Mouse (Mus musculus) gastrocnemius, postnatal 10 days (tissue): ENCODE data around the gene Klhdc4. TPM values are rescaled to one million over a fixed set of nuclear protein-coding genes. Genes with fewer than 3 reads are reported as not detected.

Source experiments
- DNase-seq: peaks from one replicate; pipeline ENCODE4 v3.0.0; 2021; ENCODE audit warnings: mixed read lengths
- total RNA-seq, 2 experiments: library from RNA; stranded (reverse); gene quantifications; 2 replicates each; pipeline ENCODE4 v1.2.3; 2021

Gene Klhdc4
- total RNA-seq, 2 experiments from 2014 or later, result 10.7 to 13.3 TPM

- no peak for DNase-seq
Measured at GRCm38 (mm10) chr8:121809524-121810155, 19.7 kb downstream of the Klhdc4 start.

DNA sequence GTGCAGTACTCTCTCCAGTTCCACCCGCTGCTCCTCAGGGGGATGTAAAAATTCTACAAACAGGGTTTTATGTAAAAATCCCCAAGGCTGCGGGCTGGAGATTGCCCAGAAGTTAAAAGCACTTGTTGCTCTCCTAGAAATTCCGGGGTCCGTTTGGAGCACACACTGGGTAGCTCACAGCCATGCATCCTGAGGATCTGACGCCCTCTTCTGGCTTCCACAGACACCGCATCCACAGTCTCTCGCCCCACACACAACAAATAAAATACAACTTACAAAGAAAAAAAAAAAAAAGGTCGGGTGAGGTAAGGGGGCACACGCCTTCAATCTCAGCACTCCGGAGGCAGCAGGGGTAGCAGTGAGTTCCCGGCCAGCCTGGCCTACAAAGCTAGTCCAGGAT lies 21.3 kb downstream of the Klhdc4 start:
- no peak for DNase-seq

DNA sequence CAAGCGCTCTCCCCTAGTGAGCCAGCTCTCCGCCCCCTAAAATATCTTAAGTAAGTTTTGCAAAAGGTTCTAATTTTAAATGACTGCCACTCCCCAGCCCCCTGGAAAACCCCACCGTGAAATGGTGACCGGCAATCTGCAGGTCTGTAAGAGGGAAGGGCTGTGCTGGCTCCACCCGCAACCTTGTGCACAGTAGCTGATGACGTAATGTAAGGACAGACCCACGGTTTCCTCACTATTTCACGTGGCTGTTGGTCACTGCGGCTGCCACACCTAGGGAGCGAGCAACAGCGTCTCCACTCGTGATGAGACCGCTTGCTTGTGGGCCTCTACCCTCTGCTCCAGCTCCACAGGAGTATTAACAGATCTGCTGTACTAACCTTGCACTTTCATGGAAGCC lies 23.2 kb downstream of the Klhdc4 start:
- no peak for DNase-seq

DNA sequence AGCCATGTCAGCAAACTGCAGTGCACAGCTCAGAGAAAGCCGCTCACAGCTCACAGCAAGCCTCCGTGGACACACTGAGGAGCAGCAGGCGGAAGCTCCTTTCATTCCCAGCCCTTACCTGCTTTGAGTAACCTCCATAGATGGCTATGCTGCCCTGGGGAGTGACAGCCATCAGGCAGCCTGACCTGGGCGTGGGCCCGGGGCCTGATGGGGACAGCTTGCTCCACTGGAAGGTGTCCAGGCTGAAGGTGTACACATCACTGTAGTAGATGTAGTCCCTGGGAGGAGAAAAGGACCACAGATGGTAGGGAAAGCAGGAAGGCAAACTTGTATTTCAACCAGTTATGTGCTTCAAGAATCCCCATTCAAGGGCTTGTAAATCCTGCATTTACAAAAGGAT lies 24.5 kb downstream of the Klhdc4 start:
- DNase-seq, result no peak

DNA sequence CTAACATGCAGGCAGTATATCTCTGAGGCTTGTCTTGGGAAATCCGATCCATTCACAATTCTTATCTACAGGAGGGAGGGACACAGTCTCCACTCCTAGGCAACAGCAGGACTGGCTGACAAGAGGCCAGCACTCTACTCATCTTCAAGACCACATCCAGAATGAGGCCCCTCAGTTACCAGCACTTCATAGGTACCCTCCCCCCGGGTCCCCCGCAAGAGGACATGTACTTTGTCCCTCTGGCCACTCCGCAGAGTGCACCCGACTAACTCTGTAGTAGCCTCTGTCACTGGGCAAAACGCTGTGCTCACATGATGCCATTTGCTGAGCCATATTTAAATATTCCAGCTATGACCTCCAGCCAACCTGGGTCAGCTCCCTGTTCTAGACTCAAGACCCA lies 31.0 kb downstream of the Klhdc4 start:
- no peak for DNase-seq

GRCm38 (mm10) chr8:121796406-121796805 lies 33.0 kb downstream of the Klhdc4 start:
- DNase-seq, result no peak

- no peak for DNase-seq
Measured at GRCm38 (mm10) chr8:121795461-121795860, 33.9 kb downstream of the Klhdc4 start.

DNA sequence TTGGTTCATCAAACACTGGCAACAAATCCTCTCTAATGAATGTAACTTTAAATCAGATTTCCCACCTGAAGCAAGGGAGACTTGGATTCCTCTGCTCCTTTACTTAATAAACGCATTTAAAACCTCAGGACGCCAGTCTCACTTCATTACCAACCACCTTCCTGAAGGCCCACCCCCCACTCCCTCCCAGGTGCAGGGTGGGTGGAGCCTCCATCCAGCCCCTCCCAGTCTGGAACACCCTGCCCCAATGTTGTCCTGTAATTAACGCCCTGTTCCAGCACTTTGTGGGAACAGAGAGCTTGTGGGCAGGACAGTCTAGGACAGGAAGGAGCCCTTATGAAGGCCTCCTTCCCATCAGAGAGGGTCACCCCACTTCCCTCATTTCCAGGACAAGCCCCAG lies 35.2 kb downstream of the Klhdc4 start:
- DNase-seq, result no peak

DNA sequence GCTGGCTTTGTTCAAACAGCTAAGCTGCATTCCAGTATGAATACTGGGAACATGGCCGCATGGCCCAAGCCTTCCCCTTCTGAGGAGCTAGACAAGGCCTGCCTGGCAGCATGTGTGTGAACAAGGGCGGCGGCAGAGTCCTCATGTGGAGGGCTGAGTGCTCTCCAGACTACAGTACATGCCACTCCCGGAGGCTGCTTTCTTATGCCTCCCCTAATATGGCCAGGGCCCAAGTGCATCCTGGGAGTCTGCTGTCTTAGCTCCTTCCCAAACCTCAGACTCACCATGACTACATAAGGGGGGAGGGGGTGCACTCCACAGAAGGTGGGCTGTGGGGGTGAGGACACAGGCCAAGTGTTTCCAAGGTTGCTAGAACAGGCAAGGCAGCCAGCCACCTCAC lies 36.7 kb downstream of the Klhdc4 start:
- no peak for DNase-seq

DNA sequence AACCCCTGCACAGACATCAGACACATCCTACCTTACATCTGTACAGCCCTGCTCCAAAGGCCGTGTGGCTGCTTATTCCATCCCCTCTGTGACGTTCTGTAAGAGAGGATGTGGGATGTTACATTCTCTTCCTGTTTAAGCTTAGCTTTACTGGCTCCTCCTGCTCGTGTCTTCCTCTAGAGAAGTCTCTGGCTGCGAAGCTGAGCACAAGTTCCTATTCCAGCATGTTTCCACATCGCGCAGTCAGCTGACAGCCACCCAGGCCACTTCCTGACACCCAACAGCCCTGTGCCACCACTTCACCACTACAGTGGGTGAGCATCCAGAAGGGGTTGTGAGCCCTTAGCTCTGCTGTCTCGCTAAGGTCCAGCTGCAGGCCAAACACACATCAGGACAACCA lies 37.2 kb downstream of the Klhdc4 start:
- no peak for DNase-seq

DNA sequence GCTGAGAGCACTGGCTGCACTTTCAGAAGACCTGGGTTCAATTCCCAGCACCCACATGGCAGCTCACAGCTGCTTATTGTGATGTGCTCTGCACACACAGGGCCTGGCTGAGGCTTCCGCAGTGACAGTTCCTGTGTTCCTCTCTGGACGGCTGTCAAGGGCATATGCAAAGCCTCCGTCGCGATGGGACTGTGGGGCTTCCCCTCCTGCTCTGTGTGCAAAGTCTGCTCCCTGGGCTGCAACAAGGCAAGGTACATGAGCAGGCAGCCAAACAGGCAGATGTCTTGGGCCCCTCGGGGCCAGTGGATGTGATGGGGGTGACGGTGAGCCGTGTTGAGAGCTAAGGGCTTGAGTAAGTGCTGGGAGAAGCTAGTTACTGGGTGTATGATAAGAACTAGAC lies 40.6 kb downstream of the Klhdc4 start:
- DNase-seq, result no peak

GRCm38 (mm10) chr8:121786542-121786941 lies 42.8 kb downstream of the Klhdc4 start:
- DNase-seq, result no peak

DNA sequence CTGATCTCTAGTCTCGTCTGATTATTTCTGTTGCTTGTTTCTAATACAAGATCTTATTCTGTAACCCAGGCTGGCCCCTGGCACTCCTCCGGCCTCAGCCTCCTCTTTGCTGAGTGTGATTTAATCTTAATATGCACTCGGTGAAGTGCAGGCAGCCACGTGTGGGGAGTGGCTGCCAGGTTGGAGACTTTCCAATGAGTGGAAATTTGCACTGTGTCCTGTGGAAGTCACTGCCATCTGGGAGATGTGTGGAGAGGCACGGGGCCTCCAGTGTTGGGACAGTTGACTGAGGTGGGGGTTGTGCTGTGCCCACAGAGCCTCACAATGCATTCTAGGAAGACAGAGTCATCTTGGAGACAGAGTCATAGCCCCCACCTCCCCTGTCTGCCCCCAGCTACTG lies 46.9 kb downstream of the Klhdc4 start:
- DNase-seq, result no peak

DNA sequence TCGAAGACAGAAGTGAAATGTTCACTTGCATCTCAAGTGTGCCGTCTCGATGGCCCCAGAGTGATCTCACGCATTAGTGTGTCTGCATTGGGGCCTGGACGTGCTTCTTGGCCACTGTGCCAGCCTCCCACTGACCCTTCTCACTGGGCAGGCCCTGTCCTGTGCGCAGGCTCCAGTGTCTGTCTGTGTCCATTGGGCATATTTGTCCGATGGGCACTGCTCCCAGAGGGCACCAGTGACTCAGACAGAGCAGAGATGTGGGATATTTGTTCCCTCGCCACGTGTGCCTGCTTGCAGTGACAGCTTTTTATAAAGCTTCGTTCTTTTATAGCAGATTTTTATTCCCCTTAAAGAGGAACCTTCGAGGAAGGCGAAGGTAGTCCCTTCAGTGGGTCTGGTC lies 55.5 kb downstream of the Klhdc4 start:
- DNase-seq, result no peak

GRCm38 (mm10) chr8:121770845-121771752 lies 58.3 kb downstream of the Klhdc4 start:
- no peak for DNase-seq

- no peak for DNase-seq
Measured at GRCm38 (mm10) chr8:121769621-121770020, 59.7 kb downstream of the Klhdc4 start.

- DNase-seq, result no peak
Measured at GRCm38 (mm10) chr8:121769095-121769494, 60.3 kb downstream of the Klhdc4 start.

GRCm38 (mm10) chr8:121765594-121766138 lies 63.7 kb downstream of the Klhdc4 start:
- DNase-seq, result no peak

GRCm38 (mm10) chr8:121763700-121764013 lies 65.7 kb downstream of the Klhdc4 start:
- no peak for DNase-seq

GRCm38 (mm10) chr8:121762999-121763699 lies 66.2 kb downstream of the Klhdc4 start:
- DNase-seq, result no peak

GRCm38 (mm10) chr8:121761480-121761879 lies 67.9 kb downstream of the Klhdc4 start:
- DNase-seq, result peak; percentile 38

DNA sequence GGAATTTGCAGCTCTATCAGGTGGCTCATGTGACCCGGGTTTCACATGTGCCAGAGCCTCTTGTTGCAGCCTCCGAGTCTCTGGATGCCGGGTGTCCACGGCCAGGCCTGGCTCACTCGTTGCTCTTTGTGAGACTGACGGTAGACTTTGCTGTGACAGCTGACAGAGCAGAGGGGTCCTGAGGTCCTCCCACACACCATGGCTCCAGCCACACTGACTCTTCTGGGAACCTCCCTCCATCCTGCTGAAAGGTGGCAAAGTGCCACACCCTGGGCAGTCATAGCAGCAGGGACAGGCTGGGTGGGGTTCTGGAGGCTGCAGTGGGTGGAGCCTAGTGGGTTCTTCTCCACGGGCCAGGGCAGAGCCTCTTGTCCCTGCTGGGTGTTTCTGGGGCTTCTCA lies 68.9 kb downstream of the Klhdc4 start:
- DNase-seq, result no peak

GRCm38 (mm10) chr8:121758470-121758869 lies 70.9 kb downstream of the Klhdc4 start:
- DNase-seq, result no peak
